Mouse (Mus musculus): Measurements from ENCODE around the gene Shisal1. TPM values are rescaled to one million over a fixed set of nuclear protein-coding genes. Genes with fewer than 3 reads are reported as not detected.

The Shisal1 gene
- polyA plus RNA-seq, 1 experiment from 2014 or later: 0.40 TPM

DNA sequence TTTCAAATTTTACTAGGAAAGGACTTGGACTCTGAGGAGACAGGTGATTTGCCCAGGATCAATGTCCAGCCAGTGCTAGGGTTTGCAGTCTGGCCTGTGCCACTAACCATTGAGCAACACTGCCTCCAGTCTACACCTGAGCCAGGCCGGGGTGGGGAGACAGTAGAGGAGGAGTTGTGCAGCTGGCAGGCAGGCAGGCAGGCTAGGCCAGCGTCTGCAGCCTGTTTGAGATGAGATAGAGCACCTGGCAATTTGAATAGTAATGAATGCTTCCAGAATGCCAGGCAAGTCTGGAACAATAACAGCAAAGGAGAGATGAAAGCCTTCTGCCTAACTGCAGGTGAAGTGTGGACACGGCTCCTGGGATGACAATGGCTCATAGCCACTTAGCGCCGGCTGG is 54.1 kb downstream of the Shisal1 start:
- H3K9me3 ChIP-seq: no peaks in the 10 kb centered on the region; the same call in 1 of the 2 replicates
- H3K4me1 ChIP-seq: peaks cover 7% of the 10 kb centered on the region; the same call in 1 of the 2 replicates
- no peak overlapping the region for H3K27ac ChIP-seq
- no peak overlapping the region for H3K4me3 ChIP-seq
- peaks cover 15% of the 10 kb centered on the region for H3K27me3 ChIP-seq (ENCODE audit: insufficient read depth, poor library complexity, severe bottlenecking)
- no peak for DNase-seq (ENCODE audit: low spot score)
- 71% methylated on average over 5 of the region's 5 CpGs for WGBS
- no peaks in the 10 kb centered on the region for H3K36me3 ChIP-seq

DNA sequence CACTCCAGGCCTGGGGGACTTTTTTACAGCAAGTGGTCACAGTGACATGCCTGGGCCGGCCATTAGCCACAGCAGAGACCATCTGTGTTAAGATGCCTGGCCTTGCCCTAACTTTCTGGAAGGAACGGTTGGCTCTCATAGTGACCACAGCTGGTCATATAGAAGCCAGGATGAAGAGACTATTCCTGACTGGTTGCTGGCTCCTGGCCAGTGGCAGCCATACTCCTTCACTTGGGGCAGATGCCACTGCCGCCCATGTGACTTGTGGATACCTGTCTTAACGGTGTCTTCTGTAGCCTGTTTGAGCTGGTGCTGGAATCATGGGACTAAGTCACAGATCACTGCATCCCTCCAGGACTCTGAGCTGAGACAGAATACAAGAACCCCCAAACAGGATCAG is 54.8 kb downstream of the Shisal1 start:
- no peak overlapping the region for H3K4me3 ChIP-seq
- 93% methylated on average over 4 of the region's 4 CpGs for WGBS
- no peaks in the 10 kb centered on the region; the same call in 1 of the 2 replicates for H3K36me3 ChIP-seq
- peaks cover 15% of the 10 kb centered on the region for H3K27me3 ChIP-seq (ENCODE audit: insufficient read depth, poor library complexity, severe bottlenecking)
- H3K4me1 ChIP-seq: peaks cover 5% of the 10 kb centered on the region; the same call in 1 of the 2 replicates
- DNase-seq (ENCODE audit: low spot score): no peak
- H3K27ac ChIP-seq: no peak overlapping the region
- no peaks in the 10 kb centered on the region; the same call in 1 of the 2 replicates for H3K9me3 ChIP-seq

DNA sequence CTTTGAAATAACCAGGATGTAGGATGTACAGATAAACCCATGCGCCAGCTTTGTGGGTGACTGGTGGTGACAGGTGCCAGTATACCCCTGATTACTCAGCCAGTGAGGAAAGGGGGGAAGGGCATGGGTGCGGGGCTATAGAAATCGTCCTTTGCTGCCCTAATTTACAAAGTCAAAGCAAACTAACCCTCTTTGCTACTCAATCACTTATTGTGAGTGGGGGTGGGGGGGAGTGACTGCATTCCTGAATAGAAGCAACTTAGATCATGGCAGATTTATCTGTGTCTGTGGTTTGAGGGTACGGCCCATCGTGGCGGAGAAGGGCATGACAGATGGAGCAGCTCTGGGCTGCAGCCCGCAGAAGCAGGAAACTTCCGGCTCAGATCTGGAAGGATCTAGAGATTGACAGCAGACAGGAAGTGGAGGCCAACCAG is 58.2 kb downstream of the Shisal1 start:
- DNase-seq (ENCODE audit: low spot score): no peak
- Histone ChIP-seq H3K36me3 (no peaks in the 10 kb centered on the region; the same call in 1 of the 2 replicates), H3K4me3 (no peak overlapping the region), H3K9me3 (no peaks in the 10 kb centered on the region; the same call in 1 of the 2 replicates), H3K27me3 (ENCODE audit: insufficient read depth, poor library complexity, severe bottlenecking) (0 out of 2 replicates have a peak, but pooled peaks cover 2% of the 10 kb centered on the region), H3K27ac (no peak overlapping the region), H3K4me1 (peaks cover 5% of the 10 kb centered on the region; the same call in 1 of the 2 replicates)
- WGBS: 80% methylated on average over 8 of the region's 8 CpGs

DNA sequence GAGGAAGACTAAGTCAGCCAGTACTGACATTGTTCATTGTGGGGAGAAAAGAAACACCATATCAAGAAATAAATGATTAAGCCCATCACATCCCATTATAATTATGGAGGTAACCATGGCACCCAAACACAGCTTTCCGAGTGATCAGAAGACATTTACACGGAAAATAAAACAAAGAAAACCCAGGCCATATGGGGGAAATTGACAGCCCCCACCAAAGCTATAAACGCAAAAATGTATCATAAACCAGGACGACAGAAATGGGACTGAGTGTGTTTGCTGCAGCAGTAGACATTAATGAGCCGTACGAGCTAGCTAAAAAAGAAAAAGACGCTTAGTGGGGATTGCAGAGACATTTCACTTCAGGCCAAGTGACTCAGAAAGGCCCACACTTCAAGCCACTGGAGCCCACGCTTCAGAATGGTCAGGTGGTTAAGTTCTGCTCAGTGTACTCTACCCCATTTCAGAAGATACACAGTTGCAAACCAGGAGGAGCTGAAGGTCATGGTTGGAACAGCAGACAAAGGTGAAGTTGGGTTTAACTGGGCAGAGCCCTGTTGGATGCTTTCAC is 60.8 kb downstream of the Shisal1 start:
- Histone ChIP-seq H3K36me3 (no peaks in the 10 kb centered on the region; the same call in 1 of the 2 replicates), H3K4me1 (no peaks in the 10 kb centered on the region), H3K27ac (no peak overlapping the region), H3K27me3 (ENCODE audit: insufficient read depth, poor library complexity, severe bottlenecking) (no peaks in the 10 kb centered on the region), H3K9me3 (no peaks in the 10 kb centered on the region; the same call in 1 of the 2 replicates), H3K4me3 (no peak overlapping the region)
- DNase-seq (ENCODE audit: low spot score): no peak
- 87% methylated on average over 8 of the region's 8 CpGs for WGBS

DNA sequence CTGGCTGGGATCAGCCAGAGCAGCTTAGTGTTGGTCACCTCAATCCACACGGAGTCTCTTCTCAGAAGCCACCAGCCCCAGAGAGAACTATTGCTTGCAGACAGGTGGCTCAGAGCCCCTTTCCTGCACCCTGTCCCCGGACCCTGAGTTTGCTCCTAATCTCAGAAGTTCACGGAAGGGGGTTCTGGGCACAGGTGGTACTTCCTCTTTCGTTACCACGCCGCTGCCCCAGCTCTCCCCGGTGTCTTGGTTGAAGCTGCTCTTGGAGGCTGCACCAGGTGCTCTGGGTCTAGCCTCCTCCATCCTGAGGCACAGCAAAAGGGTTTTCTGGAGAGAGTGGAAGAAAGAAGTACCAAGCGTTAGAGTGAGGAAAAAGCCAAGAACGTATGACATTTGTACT is 62.8 kb downstream of the Shisal1 start:
- no peak for DNase-seq (ENCODE audit: low spot score)
- WGBS: 84% methylated on average over 9 of the region's 9 CpGs
- Histone ChIP-seq H3K27ac (no peak overlapping the region), H3K4me1 (no peaks in the 10 kb centered on the region), H3K9me3 (no peaks in the 10 kb centered on the region; the same call in 1 of the 2 replicates), H3K27me3 (ENCODE audit: insufficient read depth, poor library complexity, severe bottlenecking) (no peaks in the 10 kb centered on the region), H3K4me3 (no peak overlapping the region), H3K36me3 (no peaks in the 10 kb centered on the region; the same call in 1 of the 2 replicates)

DNA sequence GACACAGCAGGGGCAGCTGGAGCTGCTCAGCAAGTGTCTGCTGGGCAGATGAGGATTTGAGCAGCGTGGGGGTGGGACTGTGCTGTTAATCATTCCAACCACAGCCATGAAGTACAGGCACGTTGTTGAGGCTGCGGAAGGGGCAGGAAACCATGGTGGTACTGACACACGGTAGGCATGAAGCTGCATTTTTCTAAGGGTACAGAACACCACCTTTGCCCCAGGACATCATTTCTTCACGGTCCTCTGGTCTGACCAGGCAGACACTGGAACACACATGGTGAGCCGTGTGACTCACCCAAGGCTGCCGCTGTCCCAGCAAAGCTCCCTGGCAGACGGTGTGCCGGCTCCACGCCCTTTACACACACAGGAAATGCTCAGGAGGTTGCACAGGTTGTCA is 66.7 kb downstream of the Shisal1 start:
- H3K9me3 ChIP-seq: peaks cover 4% of the 10 kb centered on the region; the same call in 1 of the 2 replicates
- H3K27ac ChIP-seq: no peak overlapping the region
- H3K27me3 ChIP-seq (ENCODE audit: insufficient read depth, poor library complexity, severe bottlenecking): no peaks in the 10 kb centered on the region
- no peaks in the 10 kb centered on the region for H3K4me1 ChIP-seq
- H3K36me3 ChIP-seq: no peaks in the 10 kb centered on the region
- no peak overlapping the region for H3K4me3 ChIP-seq
- WGBS: 70% methylated on average over 10 of the region's 10 CpGs
- DNase-seq (ENCODE audit: low spot score): no peak

DNA sequence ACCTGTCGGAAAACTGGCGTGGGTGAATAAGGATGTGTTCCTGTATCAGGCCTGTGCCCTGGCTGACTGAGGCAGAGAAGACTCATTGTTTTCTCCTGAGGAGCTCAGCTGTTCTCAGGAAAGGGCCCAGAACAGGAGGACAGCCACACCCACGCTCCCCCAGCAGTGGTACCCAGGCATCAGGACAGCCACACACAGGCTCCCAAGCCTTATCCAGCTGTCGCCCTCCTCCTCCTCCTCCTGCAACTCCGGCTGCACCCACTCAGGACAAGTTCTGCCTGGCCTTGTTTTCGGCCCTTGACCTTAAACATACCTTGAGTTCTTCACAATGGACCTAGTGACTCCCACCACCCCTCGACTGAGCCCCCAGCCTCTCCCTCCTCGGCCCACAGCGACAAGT is 68.2 kb downstream of the Shisal1 start:
- Histone ChIP-seq H3K36me3 (no peaks in the 10 kb centered on the region), H3K4me3 (no peak overlapping the region), H3K27me3 (ENCODE audit: insufficient read depth, poor library complexity, severe bottlenecking) (no peaks in the 10 kb centered on the region), H3K9me3 (peaks cover 12% of the 10 kb centered on the region), H3K4me1 (no peaks in the 10 kb centered on the region), H3K27ac (no peak overlapping the region)
- 86% methylated on average over 9 of the region's 9 CpGs for WGBS
- no peak for DNase-seq (ENCODE audit: low spot score)

DNA sequence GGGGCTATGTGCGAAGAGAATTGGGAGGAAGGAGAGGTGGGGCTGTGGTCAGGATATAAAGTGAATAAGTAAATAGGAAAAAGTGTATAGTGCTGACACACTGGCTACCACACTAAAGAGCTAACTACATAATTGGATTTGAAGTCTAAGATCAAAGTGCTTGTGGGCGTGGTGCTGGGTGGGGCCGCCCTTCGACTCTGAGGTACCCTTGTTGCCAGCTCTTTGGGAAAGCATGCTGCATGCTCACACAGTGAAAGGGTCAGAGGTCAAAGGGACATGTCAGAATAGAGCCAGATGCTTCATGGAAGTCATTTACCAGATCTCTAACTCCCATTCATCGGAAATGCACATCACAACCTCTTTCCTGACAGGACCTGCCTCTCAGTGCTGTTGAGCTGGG is 74.1 kb downstream of the Shisal1 start:
- Histone ChIP-seq H3K27ac (no peak overlapping the region), H3K27me3 (ENCODE audit: insufficient read depth, poor library complexity, severe bottlenecking) (no peaks in the 10 kb centered on the region), H3K9me3 (peaks cover 12% of the 10 kb centered on the region), H3K4me1 (no peaks in the 10 kb centered on the region), H3K4me3 (no peak overlapping the region), H3K36me3 (no peaks in the 10 kb centered on the region)
- 82% methylated on average over 5 of the region's 5 CpGs for WGBS
- DNase-seq (ENCODE audit: low spot score): no peak

DNA sequence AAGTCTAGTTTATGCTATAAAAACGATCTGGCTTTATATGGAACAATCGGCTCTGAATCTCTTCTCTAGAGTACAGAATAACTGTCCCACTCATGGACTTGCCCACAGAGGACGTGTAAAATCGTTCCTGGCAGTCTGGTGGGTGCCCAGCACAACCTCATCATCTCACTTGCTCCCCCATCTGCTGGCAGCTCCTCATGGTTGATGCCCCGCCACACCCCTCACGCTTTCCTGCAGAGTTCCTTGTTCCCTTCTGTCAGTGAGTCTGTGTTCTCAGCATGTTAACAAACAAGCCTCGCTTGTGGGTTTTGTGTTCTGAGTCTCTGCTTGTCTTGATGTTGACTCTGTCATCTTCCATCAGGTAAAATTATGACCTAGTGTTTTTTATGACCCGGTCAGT is 79.5 kb downstream of the Shisal1 start:
- Histone ChIP-seq H3K4me1 (peaks cover 3% of the 10 kb centered on the region), H3K27me3 (ENCODE audit: insufficient read depth, poor library complexity, severe bottlenecking) (no peaks in the 10 kb centered on the region), H3K27ac (no peak overlapping the region), H3K36me3 (no peaks in the 10 kb centered on the region), H3K4me3 (no peak overlapping the region), H3K9me3 (0 out of 2 replicates have a peak, but pooled peaks cover 4% of the 10 kb centered on the region)
- DNase-seq (ENCODE audit: low spot score): no peak
- WGBS: 74% methylated on average over 8 of the region's 8 CpGs

DNA sequence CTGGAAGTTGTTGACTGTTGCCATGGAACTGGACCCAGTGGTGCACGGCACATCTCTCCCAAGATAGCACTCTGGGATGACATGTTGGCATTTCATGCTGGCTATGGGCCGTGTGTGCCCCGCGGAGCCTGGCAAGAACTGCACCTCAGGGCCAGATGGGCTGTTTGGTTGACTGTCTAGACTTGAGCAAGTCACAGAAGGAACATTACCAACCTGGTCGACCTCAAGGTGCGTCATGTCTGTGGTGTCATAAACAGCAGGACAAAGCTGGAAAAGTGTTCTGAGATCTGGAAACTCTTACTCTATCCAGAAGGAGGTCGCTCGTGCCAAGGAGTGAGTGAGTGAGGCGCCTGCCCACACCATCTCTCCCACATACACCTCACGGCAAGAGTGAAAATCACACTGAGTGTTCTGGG is 80.3 kb downstream of the Shisal1 start:
- WGBS: 85% methylated on average over 10 of the region's 10 CpGs
- H3K27ac ChIP-seq: no peak overlapping the region

DNA sequence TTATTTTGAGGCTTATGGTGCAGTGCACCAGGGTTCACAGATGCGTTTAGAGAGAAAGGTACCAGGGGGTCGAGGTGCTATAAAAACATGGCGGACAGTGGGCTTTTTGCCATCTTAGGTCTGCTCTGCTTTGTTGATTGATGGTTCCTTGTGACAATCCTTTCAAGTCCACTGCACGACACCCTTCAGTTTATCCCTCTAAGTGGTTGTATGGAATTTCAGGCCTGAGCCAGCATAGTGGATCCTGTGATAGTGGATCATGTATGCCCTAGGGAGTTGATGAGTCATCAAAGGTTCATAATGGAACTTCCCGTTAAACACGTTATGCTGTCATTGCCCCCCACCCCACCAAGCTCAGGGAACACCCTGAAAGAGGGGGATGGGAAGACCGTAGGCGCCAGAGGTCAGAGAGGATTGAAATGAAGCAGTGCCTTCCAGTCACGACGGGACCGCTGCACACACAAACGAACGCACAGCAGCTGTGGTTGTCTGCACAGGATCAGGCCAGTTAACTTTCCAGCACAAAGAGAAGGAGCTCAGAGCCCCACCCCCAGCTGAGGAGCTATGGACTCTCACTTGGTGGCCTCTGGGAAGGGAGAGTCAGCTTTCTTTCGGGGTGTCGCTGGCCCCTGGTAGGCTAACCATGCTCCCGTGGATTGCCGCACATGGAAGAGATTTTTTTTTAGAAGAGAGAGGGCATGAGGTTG is 81.1 kb downstream of the Shisal1 start:
- 72% methylated on average over 17 of the region's 17 CpGs for WGBS
- H3K27ac ChIP-seq: no peak overlapping the region
- H3K4me1 ChIP-seq: peaks cover 5% of the 10 kb centered on the region
- H3K4me3 ChIP-seq: no peak overlapping the region
- H3K36me3 ChIP-seq: no peaks in the 10 kb centered on the region
- H3K27me3 ChIP-seq (ENCODE audit: insufficient read depth, poor library complexity, severe bottlenecking): no peaks in the 10 kb centered on the region
- 0 out of 2 replicates have a peak, but pooled peaks cover 4% of the 10 kb centered on the region for H3K9me3 ChIP-seq
- DNase-seq (ENCODE audit: low spot score): no peak

More for the DNA sequence above, 80.3 kb downstream of the Shisal1 start:
- Histone ChIP-seq H3K4me3 (no peak overlapping the region), H3K27me3 (ENCODE audit: insufficient read depth, poor library complexity, severe bottlenecking) (no peaks in the 10 kb centered on the region), H3K4me1 (peaks cover 3% of the 10 kb centered on the region), H3K9me3 (0 out of 2 replicates have a peak, but pooled peaks cover 4% of the 10 kb centered on the region), H3K36me3 (no peaks in the 10 kb centered on the region)
- DNase-seq (ENCODE audit: low spot score): no peak

DNA sequence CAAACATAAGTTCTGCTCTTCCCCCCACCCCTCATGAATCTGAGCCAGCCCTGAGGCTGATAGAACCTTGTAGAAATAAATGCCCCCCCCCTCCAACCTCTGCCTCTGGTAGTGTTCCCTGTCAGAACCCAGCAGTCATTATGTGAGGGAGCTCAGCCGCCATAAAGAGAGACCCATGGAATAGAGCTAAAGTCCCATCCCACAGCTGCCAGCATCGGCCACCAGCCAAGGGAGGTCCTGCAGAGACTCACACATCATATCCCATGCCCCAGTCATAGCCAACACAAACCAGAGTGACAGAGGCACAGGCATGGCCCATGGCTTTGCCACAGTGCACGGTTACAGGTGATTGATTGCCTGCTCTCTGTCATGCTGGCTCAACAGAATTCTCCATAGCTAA is 82.2 kb downstream of the Shisal1 start:
- Histone ChIP-seq H3K4me1 (peaks cover 11% of the 10 kb centered on the region), H3K27me3 (ENCODE audit: insufficient read depth, poor library complexity, severe bottlenecking) (no peaks in the 10 kb centered on the region), H3K36me3 (no peaks in the 10 kb centered on the region), H3K9me3 (0 out of 2 replicates have a peak, but pooled peaks cover 4% of the 10 kb centered on the region), H3K27ac (no peak overlapping the region), H3K4me3 (no peak overlapping the region)
- DNase-seq (ENCODE audit: low spot score): no peak
- WGBS: 85% methylated on average over 3 of the region's 3 CpGs

DNA sequence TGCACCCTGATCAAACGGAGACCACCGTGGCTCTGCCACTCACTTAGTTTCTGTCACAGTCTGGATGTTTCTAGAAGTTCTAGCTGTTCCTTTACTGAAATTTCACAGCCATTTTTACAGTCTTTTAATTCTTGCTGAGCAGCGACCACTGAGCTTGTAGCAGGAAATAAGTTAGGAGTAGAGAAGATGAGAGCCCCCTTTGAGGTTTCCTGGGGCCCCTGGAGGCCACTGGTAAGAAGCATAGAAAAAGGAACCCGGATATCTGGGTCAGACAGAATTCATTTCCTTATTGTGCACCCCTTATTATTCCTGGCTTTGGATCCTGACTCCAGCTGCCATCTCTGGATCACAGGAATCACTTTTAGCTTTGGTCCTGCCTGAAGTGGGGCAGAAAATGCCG is 91.8 kb downstream of the Shisal1 start:
- whole genome bisulfite sequencing: 80% methylated on average over 5 of the region's 5 CpGs
- Histone ChIP-seq H3K27me3 (ENCODE audit: insufficient read depth, poor library complexity, severe bottlenecking) (no peaks in the 10 kb centered on the region), H3K4me1 (peaks cover 19% of the 10 kb centered on the region), H3K36me3 (no peaks in the 10 kb centered on the region), H3K9me3 (no peaks in the 10 kb centered on the region), H3K27ac (no peak overlapping the region), H3K4me3 (no peak overlapping the region)
- no peak for DNase-seq (ENCODE audit: low spot score)

Data from heart, embryonic 10.5 days (tissue).